Mouse (Mus musculus) ovary, postnatal 10 days (tissue): ENCODE data around the gene Magi2.
A peak's percentile ranks its signal among the peaks of the same experiment; 100 is the strongest.
"Not testable (repeated sequence)": the region's sequence is repeated elsewhere in the genome, so short reads cannot be mapped to it uniquely, and the experiment has no call there.

Experiments
- DNase-seq: peaks from one replicate; pipeline ENCODE4 v3.0.0; 2022; ENCODE audit warnings: low spot score

The Magi2 gene

GRCm38 (mm10) chr5:19429290-19429689, 202.5 kb downstream of the Magi2 start:
- DNase-seq: peak; percentile 1

- no peak for DNase-seq
These were observed 235.7 kb downstream of the Magi2 start for GRCm38 (mm10) chr5:19462541-19462940.

GRCm38 (mm10) chr5:19465383-19465782, 238.5 kb downstream of the Magi2 start:
- no peak for DNase-seq

GRCm38 (mm10) chr5:19472851-19473439, 246.1 kb downstream of the Magi2 start:
- DNase-seq: no peak

GRCm38 (mm10) chr5:19482981-19483380, 256.1 kb downstream of the Magi2 start:
- DNase-seq: no peak

- no peak for DNase-seq
These were observed 261.1 kb downstream of the Magi2 start for GRCm38 (mm10) chr5:19487947-19488346.

- no peak for DNase-seq
These were observed 274.2 kb downstream of the Magi2 start for GRCm38 (mm10) chr5:19501005-19501404.

GRCm38 (mm10) chr5:19522168-19522567, 295.3 kb downstream of the Magi2 start:
- no peak for DNase-seq

- DNase-seq: no peak
These were observed 312.5 kb downstream of the Magi2 start for GRCm38 (mm10) chr5:19539348-19539747.

- DNase-seq: no peak
These were observed 319.6 kb downstream of the Magi2 start for GRCm38 (mm10) chr5:19546424-19546823.

GRCm38 (mm10) chr5:19546900-19547299, 320.1 kb downstream of the Magi2 start:
- no peak for DNase-seq

- DNase-seq: no peak
These were observed 326.7 kb downstream of the Magi2 start for GRCm38 (mm10) chr5:19553510-19553909.

GRCm38 (mm10) chr5:19565636-19566035, 338.8 kb downstream of the Magi2 start:
- no peak for DNase-seq

GRCm38 (mm10) chr5:19566136-19566535, 339.3 kb downstream of the Magi2 start:
- not testable (repeated sequence) for DNase-seq

GRCm38 (mm10) chr5:19607700-19608099, 380.9 kb downstream of the Magi2 start:
- no peak for DNase-seq

- DNase-seq: no peak
These were observed 385.0 kb downstream of the Magi2 start for GRCm38 (mm10) chr5:19611788-19612187.

GRCm38 (mm10) chr5:19621678-19622077, 394.8 kb downstream of the Magi2 start:
- no peak for DNase-seq

- no peak for DNase-seq
These were observed 407.1 kb downstream of the Magi2 start for GRCm38 (mm10) chr5:19633976-19634375.

- no peak for DNase-seq
These were observed 411.0 kb downstream of the Magi2 start for GRCm38 (mm10) chr5:19637789-19638188.

- DNase-seq: no peak
These were observed 429.1 kb downstream of the Magi2 start for GRCm38 (mm10) chr5:19655986-19656385.

GRCm38 (mm10) chr5:19666416-19666815, 439.6 kb downstream of the Magi2 start:
- no peak for DNase-seq

GRCm38 (mm10) chr5:19717296-19717695, 490.5 kb downstream of the Magi2 start:
- no peak for DNase-seq

- DNase-seq: no peak
These were observed 499.4 kb downstream of the Magi2 start for GRCm38 (mm10) chr5:19726277-19726676.

- DNase-seq: no peak
These were observed 518.5 kb downstream of the Magi2 start for GRCm38 (mm10) chr5:19745376-19745775.
